Mouse (Mus musculus) neutrophil, adult 5-6 weeks (primary cell): ENCODE measurements around the gene Scgb1a1. TPM values are rescaled to one million over a fixed set of nuclear protein-coding genes. Genes with fewer than 3 reads are reported as not detected.
"Not testable (repeated sequence)": the region's sequence is repeated elsewhere in the genome, so short reads cannot be mapped to it uniquely, and the experiment has no call there.

ENCODE experiments used
- ATAC-seq: fragments of 151-379, 151-347 bp; 2 replicates; pipeline ENCODE4 v1.8.0; 2017; ENCODE audit warnings: mild to moderate bottlenecking, moderate TSS enrichment; ENCODE audit not compliant: insufficient number of reproducible peaks, poor library complexity, low FRiP score, severe bottlenecking; ENCODE audit errors: extremely low read depth
- total RNA-seq: library from RNA; stranded (forward); fragments of 200-1000 nt; gene quantifications from 2 replicates; pipeline ENCODE4 v1.2.3, GENCODE M21; 2017

Scgb1a1 gene
- total RNA-seq, 1 experiment from 2014 or later = not detected

DNA sequence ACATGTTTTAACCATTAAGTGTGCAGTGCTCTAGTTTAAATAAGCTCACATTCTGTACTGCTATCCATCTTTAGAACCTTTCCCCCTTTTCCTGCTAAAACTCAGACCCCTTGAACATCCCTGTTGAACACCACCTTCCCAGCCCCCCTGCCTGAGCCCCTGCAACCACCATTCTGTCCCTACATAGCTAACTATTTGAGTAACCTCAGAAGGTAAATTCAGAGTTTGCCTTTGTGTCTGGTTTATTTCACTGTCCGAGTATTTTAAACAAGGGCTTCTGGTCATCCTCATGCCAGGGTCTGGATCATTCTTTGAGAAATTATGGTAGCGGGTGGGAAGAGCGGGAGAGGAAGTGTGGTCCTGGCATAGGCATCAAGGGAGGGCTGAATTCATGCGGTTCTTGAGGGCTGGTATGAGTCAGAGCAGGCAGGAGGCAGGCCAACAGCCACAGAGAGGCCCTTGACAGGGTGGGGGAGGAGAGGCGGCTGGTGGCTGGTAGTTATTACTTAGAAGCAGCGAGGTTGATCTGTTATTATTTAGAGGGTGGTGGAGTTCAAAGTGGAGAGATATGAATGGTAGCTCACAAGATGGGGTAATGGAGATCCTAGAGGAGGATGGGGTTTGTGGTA is 34.8 kb downstream of the Scgb1a1 start:
- no peak for ATAC-seq

DNA sequence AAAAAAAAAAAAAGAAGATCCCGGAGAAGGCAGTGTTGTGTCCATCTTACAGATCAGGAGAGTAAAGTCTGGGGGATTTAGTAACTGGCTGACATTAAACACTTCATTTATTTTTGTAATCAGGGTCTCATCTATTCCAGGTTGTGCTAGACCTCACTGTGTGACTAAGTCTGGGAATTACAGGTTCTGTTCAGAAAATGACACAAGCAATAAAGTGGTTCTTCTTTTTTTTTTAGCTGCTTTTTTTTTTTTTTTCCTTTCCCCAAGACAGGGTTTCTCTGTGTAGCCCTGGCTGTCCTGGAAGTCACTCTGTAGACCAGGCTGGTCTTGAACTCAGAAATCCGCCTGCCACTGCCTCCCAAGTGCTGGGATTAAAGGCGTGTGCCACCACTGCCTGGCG is 35.8 kb downstream of the Scgb1a1 start:
- ATAC-seq = not testable (repeated sequence)

GRCm38 (mm10) chr19:9050294-9051229 is 37.2 kb downstream of the Scgb1a1 start:
- no peak for ATAC-seq

DNA sequence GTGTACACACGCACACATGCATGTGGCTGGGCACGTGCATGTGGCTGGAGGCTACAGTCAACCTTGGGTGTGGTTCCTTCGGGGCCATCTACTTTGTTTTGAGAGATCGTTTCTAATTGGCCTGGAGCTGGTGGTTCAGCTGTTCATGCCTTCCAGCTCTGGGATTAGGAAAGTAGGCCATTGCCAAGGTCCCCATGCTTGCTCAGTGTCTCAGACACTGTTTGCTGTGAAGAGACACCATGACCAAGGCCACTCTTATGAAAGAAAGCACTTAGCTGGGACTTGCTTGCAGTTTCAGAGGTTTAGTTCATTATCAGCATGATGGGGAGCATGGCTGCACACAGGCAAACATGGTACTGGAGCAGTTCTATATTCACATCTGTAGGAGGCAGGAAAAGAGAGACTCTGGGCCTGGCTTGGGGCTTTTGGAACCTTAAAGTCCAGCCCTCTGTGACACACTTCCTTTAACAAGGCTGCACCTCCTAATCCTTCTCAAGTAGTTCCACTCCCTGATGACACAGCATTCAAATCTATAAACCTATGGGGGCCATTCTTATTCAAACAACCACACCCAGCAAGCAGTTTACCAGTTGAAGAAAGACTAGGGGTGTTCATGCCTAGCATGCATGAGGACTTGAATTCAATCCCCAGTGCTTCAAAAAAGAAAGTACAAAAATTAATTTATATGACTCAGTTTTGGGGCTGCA is 38.6 kb downstream of the Scgb1a1 start:
- ATAC-seq = no peak

DNA sequence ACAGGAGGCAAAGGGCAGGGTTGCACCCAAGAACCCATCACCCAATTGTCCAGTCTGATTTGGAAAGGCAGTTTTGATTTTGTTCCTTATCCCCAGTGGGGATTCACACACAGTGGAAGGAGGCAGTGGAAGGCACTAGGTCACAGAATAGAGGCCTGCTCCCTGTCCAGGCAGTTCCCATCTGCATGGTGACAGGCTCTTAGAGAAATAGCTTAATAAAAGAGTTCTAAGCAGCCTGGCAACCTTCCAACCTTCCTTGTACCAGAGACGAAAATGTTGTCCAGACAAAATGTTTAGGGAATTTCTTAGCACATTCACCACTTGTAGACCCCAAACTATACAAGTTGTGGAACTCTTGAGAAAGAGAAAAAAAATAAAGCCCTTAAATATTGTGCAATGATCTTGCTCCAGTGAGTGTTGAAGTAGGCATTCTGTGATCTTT is 39.8 kb downstream of the Scgb1a1 start:
- ATAC-seq = no peak

DNA sequence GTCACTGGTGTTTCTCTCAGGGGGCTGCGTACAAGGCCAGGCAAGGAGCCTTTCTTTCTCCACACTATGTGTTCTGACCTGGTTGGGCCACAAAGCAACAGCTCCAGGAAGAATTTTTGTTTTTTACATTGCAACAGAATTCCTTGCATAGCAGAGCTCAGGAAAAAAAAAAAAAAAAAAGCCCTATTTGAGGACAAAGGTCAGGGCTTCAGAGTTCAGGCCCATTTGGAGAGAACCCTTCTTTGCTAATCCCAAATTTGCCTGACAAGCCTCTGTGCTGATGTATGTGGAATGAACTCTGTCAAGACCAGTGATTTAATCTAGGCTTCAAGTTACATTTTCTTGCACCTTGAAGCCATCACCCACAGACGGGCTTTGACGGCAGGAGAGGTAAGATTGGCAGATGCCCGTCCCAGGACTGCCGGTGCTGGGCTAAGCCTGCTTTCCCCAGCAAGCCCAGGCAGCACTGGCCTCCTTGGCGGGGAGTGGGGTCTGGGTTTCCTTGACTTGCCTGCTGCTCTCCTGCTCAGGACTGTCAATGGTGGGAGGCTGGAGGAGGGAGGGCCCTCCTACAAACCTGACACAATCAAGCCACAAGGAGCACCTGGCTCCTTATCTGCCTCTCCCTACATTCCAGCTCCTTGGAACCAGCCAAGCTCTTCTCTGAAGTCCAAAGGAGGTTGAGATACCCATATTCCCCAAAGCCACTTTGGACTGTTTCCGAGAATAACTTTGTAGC is 40.4 kb downstream of the Scgb1a1 start:
- ATAC-seq = no peak

DNA sequence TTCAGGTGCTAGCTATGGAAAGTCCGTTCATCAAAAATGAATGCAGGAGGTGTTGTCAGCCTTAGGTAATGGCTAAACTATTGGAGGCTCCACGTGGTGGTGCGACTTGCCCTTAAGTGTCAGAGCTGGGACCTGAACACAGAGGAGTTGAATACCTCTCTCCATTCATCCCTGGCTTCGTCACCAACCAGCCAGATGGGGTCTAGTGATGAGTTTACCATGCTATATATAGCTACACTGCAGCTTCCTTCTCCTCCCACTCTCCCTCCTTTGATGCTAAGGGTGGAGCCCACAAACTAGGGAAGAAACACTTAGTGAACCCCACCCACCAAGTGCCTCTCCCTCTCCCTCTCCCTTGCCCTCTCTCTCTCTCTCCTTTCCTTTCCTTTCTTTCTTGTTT is 43.5 kb downstream of the Scgb1a1 start:
- ATAC-seq = no peak

DNA sequence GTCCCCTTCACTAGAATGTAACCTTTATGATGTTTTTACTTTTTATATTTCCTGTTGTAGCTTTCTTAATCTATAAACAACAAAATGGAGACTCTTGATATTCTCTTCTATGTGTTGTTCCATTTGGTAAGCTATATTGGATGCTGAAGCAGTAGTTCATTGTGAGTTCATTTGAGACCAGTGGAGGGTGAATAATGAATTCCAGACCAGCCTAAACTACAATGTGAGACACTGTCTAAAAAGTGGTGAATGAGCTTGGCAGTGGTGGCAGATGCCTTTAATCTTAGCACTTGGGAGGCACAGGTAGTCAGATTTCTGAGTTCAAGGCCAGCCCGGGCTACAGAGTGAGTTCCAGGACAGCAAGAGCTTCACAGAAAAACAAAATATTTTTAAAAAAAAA is 44.6 kb downstream of the Scgb1a1 start:
- no peak for ATAC-seq

DNA sequence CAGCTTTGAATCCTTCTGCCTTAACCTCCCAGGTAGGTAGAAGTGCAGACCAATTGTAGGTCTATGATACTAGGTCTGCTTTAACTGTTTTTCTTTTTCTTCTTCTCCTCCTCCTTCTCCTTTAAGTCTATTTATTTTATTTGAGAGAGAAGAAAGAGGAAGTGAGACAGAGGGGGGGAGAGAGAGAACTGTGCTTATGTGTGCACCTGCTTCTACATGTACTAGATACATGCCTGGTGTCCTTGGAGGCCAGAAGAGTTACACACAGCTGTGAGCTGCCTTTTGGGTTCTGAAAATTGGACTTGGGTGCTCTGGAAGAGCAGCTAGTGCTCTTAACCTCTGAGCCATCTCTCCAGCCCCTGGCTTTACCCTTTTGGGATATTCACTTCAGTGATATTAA is 46.7 kb downstream of the Scgb1a1 start:
- ATAC-seq = peak; percentile 77

DNA sequence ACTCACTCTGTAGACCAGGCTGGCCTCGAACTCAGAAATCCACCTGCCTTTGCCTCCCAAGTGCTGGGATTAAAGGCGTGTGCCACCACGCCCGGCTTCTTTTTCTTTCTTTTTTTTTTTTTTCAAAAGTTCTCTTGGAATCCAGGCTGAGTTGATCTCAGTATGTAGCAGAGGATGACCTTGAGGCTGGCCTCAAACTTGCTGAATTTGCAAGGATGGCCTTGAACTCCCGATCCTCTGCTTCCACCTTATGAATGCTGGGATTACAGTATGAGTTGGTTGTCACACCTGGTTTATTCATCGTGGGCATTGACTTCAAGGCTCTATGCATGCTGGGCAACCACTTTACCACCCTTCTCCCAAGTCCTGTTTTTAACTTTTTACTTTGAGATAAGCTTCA is 47.1 kb downstream of the Scgb1a1 start:
- no peak for ATAC-seq

DNA sequence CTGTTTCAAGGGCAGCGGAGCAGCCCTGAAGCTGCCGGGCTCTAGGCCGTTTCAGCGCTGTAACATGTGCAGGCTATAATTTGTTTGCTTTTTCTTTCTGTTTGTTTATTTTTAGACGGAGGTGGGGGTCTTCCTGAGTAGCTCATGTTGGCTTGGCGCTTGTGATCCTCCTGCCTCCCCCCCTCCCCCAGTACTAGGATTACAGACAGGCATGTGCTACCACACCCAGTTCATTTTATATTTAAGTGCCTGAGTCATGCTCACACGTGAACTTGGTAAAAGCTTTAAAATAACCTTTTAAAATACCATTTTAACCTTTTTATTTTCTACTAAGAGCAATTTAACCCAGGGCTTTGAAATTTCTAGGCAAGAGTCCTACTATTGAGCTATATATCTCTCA is 47.8 kb downstream of the Scgb1a1 start:
- no peak for ATAC-seq

DNA sequence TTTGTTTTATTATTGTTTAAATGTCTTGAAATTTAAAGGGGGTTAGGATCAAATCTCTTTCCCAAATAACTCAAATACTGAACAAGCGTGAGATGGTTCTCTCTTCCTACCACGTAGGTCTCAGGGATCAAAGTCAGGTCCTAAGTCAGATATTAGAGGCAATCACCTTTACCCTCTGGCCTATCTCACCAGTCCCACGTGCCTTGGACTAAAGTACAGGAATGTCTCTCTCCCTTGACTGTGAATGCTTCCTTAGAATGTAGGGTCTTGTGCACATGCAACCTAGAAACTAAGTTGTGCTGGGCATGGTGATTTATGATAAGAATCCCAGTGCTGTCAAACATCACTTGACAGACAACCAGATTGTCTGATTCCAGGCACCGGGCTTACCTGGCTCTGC is 48.5 kb downstream of the Scgb1a1 start:
- no peak for ATAC-seq

- ATAC-seq = no peak
Observed at GRCm38 (mm10) chr19:9038136-9038535, 49.6 kb downstream of the Scgb1a1 start.

DNA sequence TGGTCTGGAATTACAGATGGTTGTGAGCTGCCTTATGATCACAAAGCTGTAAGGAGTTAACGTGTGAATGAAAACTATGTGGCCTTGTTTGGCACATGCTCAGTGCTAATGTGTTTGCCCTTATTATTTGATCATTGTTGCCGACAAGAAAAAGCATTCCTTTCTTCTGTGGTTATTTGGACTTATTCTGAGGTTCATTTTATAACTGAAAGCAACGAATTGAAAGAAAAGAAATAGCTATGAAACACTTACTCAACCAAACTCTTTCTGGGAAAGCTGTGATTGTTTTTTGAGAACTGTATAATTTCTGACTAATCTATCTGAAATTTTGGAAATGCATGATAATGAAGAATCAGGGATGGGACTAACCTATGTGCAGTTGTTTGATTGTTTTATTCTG is 52.7 kb downstream of the Scgb1a1 start:
- no peak for ATAC-seq

GRCm38 (mm10) chr19:9034480-9034879 is 53.3 kb downstream of the Scgb1a1 start:
- no peak for ATAC-seq
